Mouse (Mus musculus) liver, adult 2 months (tissue): ENCODE measurements around the gene Fshr. TPM values are rescaled to one million over a fixed set of nuclear protein-coding genes. Genes with fewer than 3 reads are reported as not detected.

Experiments used
- DNase-seq: peaks from one replicate; pipeline ENCODE4 v3.0.0-alpha.2; 2011; ENCODE audit warnings: low read depth, low spot score; ENCODE audit errors: extremely low read depth
- H3K27ac ChIP-seq: fragments of 200-500 bp; replicated peaks from 2 replicates; pipeline ENCODE4 v1.5.1; 2012; ENCODE audit warnings: low read depth, mild to moderate bottlenecking, control low read depth, inconsistent platforms, low read length; ENCODE audit not compliant: insufficient read depth
- H3K27me3 ChIP-seq: fragments of 200-500 bp; 2 replicates; pipeline ENCODE4 v1.6.1; 2012; ENCODE audit warnings: mild to moderate bottlenecking, moderate library complexity, low read length, inconsistent platforms; ENCODE audit not compliant: control insufficient read depth, insufficient read depth
- H3K36me3 ChIP-seq: fragments of 200-500 bp; 2 replicates; pipeline ENCODE4 v1.6.1; 2012; ENCODE audit warnings: low read length, inconsistent platforms; ENCODE audit not compliant: control insufficient read depth, insufficient read depth
- H3K4me1 ChIP-seq: fragments of 200-500 bp; 2 replicates; pipeline ENCODE4 v1.6.1; 2011; ENCODE audit warnings: low read length; ENCODE audit not compliant: control insufficient read depth, insufficient read depth
- H3K4me3 ChIP-seq: fragments of 200-500 bp; 2 replicates; pipeline ENCODE4 v1.5.1; 2011; ENCODE audit warnings: low read depth, mild to moderate bottlenecking, control low read depth, low read length, moderate library complexity; ENCODE audit not compliant: insufficient read depth
- H3K79me2 ChIP-seq: fragments of 200-500 bp; 2 replicates; pipeline ENCODE4 v1.6.1; 2012; ENCODE audit warnings: inconsistent platforms, mild to moderate bottlenecking, low read length, moderate library complexity; ENCODE audit not compliant: control insufficient read depth, insufficient read depth
- H3K9ac ChIP-seq: fragments of 200-500 bp; 2 replicates; pipeline ENCODE4 v1.6.1; 2012; ENCODE audit warnings: low read depth, mild to moderate bottlenecking, control low read depth, inconsistent platforms, low read length
- CTCF ChIP-seq: fragments of 200-500 bp; IDR thresholded peaks from 2 replicates; pipeline ENCODE4 v1.5.1; 2011; ENCODE audit warnings: low read depth, low read length, control low read depth
- POLR2A ChIP-seq: fragments of 200-500 bp; IDR thresholded peaks from 2 replicates; pipeline ENCODE4 v1.6.1; 2011; ENCODE audit warnings: low read length, control low read depth; ENCODE audit not compliant: insufficient read depth; ENCODE audit errors: extremely low read depth
- WGBS: fragments of 180-500 bp; shearing (Covaris S2); methylation state at CpG from one replicate; pipeline ENCODE4 v1.1.7; 2018; 5-methylcytosine and 5-hydroxymethylcytosine counted together
- polyA plus RNA-seq: library from polyadenylated mRNA; depleted of rRNA; stranded (reverse); fragments of >200 nt; gene quantifications from 2 replicates; pipeline ENCODE4 v1.2.3, GENCODE M21; 2012
- total RNA-seq: library from RNA; depleted of rRNA; stranded (reverse); fragments of >200 nt; gene quantifications from 2 replicates; pipeline ENCODE4 v1.2.3, GENCODE M21; 2014

Gene Fshr
- total and polyA plus RNA-seq, 2 experiments = not detected

GRCm38 (mm10) chr17:88966028-88966427 lies 234.4 kb downstream of the Fshr start:
- 82% methylated on average over 3 of the region's 3 CpGs for WGBS
- no peaks in the 10 kb centered on the region for H3K27me3 ChIP-seq
- no peak overlapping the region for H3K9ac ChIP-seq
- TF ChIP-seq CTCF = no peak
- TF ChIP-seq POLR2A = no peak
- no peaks in the 10 kb centered on the region for H3K79me2 ChIP-seq
- H3K4me3 ChIP-seq = no peak overlapping the region
- H3K27ac ChIP-seq = no peak overlapping the region
- no peaks in the 10 kb centered on the region for H3K36me3 ChIP-seq
- DNase-seq = no peak
- no peaks in the 10 kb centered on the region for H3K4me1 ChIP-seq

DNA sequence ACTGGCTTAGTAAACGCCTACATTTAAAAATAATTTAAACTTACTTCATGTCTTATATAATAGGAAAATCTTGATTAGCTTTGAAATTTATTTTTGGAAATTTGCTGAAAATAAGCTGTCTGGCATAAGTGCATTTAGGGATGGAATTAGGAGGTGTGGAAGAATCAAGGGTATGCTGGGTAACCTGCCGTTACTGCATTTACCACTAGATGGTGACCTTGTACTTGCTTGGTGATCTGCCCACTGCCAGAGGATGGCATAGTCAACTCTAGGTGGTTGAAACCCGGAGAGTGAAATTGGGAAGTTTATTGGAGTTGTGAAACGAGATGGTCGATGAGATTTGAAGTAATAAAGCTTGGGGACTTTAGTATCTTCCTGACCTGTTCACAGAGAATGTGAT lies 246.5 kb downstream of the Fshr start:
- Histone ChIP-seq H3K4me3 (no peak overlapping the region), H3K36me3 (no peaks in the 10 kb centered on the region), H3K4me1 (no peaks in the 10 kb centered on the region), H3K9ac (no peak overlapping the region), H3K27ac (no peak overlapping the region), H3K79me2 (no peaks in the 10 kb centered on the region), H3K27me3 (no peaks in the 10 kb centered on the region)
- peak; percentile 6 for DNase-seq
- no peak for TF ChIP-seq POLR2A
- peak; percentile 30; the same call in 1 of the 2 replicates for TF ChIP-seq CTCF
- 22% methylated on average over 5 of the region's 5 CpGs for WGBS

- H3K36me3 ChIP-seq = no peaks in the 10 kb centered on the region
- TF ChIP-seq POLR2A (no peak), CTCF (no peak)
- H3K4me3 ChIP-seq = no peak overlapping the region
- H3K9ac ChIP-seq = no peak overlapping the region
- DNase-seq = no peak
- no peaks in the 10 kb centered on the region for H3K4me1 ChIP-seq
- no peaks in the 10 kb centered on the region for H3K79me2 ChIP-seq
- no peak overlapping the region for H3K27ac ChIP-seq
- no peaks in the 10 kb centered on the region for H3K27me3 ChIP-seq
- WGBS = 49% methylated on average over 4 of the region's 4 CpGs
Observed at GRCm38 (mm10) chr17:88938153-88938681, 262.3 kb downstream of the Fshr start.

- no peak for DNase-seq
- H3K79me2 ChIP-seq = no peaks in the 10 kb centered on the region
- no peaks in the 10 kb centered on the region for H3K27me3 ChIP-seq
- no peak overlapping the region for H3K4me3 ChIP-seq
- H3K4me1 ChIP-seq = no peaks in the 10 kb centered on the region
- H3K27ac ChIP-seq = no peak overlapping the region
- no peaks in the 10 kb centered on the region for H3K36me3 ChIP-seq
- no peak overlapping the region for H3K9ac ChIP-seq
- 36% methylated on average over 7 of the region's 7 CpGs for WGBS
- no peak for TF ChIP-seq POLR2A
- TF ChIP-seq CTCF = no peak
Observed at GRCm38 (mm10) chr17:88937341-88938152, 262.9 kb downstream of the Fshr start.

GRCm38 (mm10) chr17:88936941-88937340 lies 263.5 kb downstream of the Fshr start:
- H3K27me3 ChIP-seq = no peaks in the 10 kb centered on the region
- no peak overlapping the region for H3K4me3 ChIP-seq
- no peak overlapping the region for H3K9ac ChIP-seq
- H3K27ac ChIP-seq = no peak overlapping the region
- H3K36me3 ChIP-seq = no peaks in the 10 kb centered on the region
- no peak for TF ChIP-seq CTCF
- no peak for TF ChIP-seq POLR2A
- no peaks in the 10 kb centered on the region for H3K4me1 ChIP-seq
- no peak for DNase-seq
- no peaks in the 10 kb centered on the region for H3K79me2 ChIP-seq
- WGBS = 86% methylated on average over 3 of the region's 3 CpGs
